Mouse (Mus musculus) hindbrain, embryonic 11.5 days (tissue): ENCODE data around the gene Gm21746. TPM values are rescaled to one million over a fixed set of nuclear protein-coding genes. Genes with fewer than 3 reads are reported as not detected.
"Not testable (repeated sequence)": the region's sequence is repeated elsewhere in the genome, so short reads cannot be mapped to it uniquely, and the experiment has no call there.

Experiments used
- ATAC-seq: fragments of 200-750 bp; cut with Nextera tagmentation; 2 replicates; pipeline ENCODE4 v1.8.0; 2017; ENCODE audit warnings: mild to moderate bottlenecking, moderate TSS enrichment, moderate library complexity; ENCODE audit not compliant: low FRiP score
- DNase-seq: peaks from one replicate; pipeline ENCODE4 v3.0.0-alpha.2; 2015; ENCODE audit warnings: low spot score
- H3K27ac ChIP-seq: fragments of 300-500 bp; sonication (generic); 2 replicates; pipeline ENCODE4 v1.5.1; 2014; ENCODE audit warnings: mild to moderate bottlenecking, low read depth, low read length
- H3K27me3 ChIP-seq: fragments of 300-500 bp; sonication (generic); 2 replicates; pipeline ENCODE4 v1.6.1; 2014; ENCODE audit warnings: mild to moderate bottlenecking, low read length, moderate library complexity, mixed read lengths; ENCODE audit not compliant: control insufficient read depth, insufficient read depth
- H3K36me3 ChIP-seq: fragments of 300-500 bp; sonication (generic); 2 replicates; pipeline ENCODE4 v1.6.1; 2014; ENCODE audit warnings: mild to moderate bottlenecking, low read length, moderate library complexity, mixed read lengths; ENCODE audit not compliant: control insufficient read depth, insufficient read depth
- H3K4me1 ChIP-seq: fragments of 300-500 bp; sonication (generic); replicated peaks from 2 replicates; pipeline ENCODE4 v1.6.1; 2014; ENCODE audit warnings: low read length, mixed read lengths; ENCODE audit not compliant: control insufficient read depth, insufficient read depth
- H3K4me2 ChIP-seq: fragments of 300-500 bp; sonication (generic); replicated peaks from 2 replicates; pipeline ENCODE4 v1.6.1; 2014; ENCODE audit warnings: mild to moderate bottlenecking, low read depth, low read length
- H3K4me3 ChIP-seq: fragments of 300-500 bp; sonication (generic); 2 replicates; pipeline ENCODE4 v1.5.1; 2014; ENCODE audit warnings: low read depth, low read length
- H3K9ac ChIP-seq: fragments of 300-500 bp; sonication (generic); 2 replicates; pipeline ENCODE4 v1.6.1; 2014; ENCODE audit warnings: low read depth, low read length
- H3K9me3 ChIP-seq: fragments of 300-500 bp; sonication (generic); 2 replicates; pipeline ENCODE4 v1.6.1; 2016; ENCODE audit warnings: low read length; ENCODE audit not compliant: control insufficient read depth
- WGBS: fragments of 180-500 bp; shearing (Covaris S2); extraction: QIAGEN DNeasy Blood & Tissue Kit; methylation state at CpG from one replicate; pipeline ENCODE4 v1.1.7; 2014; 5-methylcytosine and 5-hydroxymethylcytosine counted together
- polyA plus RNA-seq: library from polyadenylated mRNA; unstranded; fragments of >200 nt; fragmentation: Nextera tagmentation; extraction: Ambion mirVana; gene quantifications from 2 replicates; pipeline ENCODE4 v1.2.1, GENCODE M21; 2014

Gm21746 gene
- not detected in 2 replicates for polyA plus RNA-seq

DNA sequence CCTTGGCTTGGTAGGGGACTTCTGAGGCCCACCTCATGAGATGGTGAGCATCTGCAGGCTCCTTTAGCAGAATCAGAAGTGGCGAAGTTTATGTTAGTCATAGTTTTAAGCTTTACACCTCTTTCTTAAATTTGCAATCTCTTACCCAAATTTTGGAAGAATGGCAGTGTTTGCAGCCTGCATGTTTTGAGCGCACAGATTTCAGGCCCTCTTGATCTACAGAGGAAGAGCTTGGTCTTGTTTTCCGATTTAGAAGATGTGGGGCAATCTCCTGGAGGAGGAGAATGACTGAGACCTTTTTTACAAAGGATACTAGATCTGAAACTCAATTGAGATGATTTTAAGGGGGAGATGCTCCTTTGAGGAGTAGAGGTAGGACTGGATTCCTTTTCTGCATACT lies at the start of gene Gm21746:
Gene Gm21746, minus strand, starts transcription at position 101 of the 400 bp plus-strand sequence.
- DNase-seq, H3K27ac ChIP-seq, H3K9me3 ChIP-seq, H3K4me2 ChIP-seq, H3K27me3 ChIP-seq, H3K4me1 ChIP-seq, H3K9ac ChIP-seq, H3K4me3 ChIP-seq, H3K36me3 ChIP-seq, ATAC-seq: not testable (repeated sequence)
- WGBS, result 86% methylated on average over 1 of the region's 3 CpGs

- not testable (repeated sequence) for H3K4me3 ChIP-seq, H3K9me3 ChIP-seq, H3K27ac ChIP-seq, H3K4me2 ChIP-seq, DNase-seq, H3K4me1 ChIP-seq, H3K27me3 ChIP-seq, H3K9ac ChIP-seq, H3K36me3 ChIP-seq, ATAC-seq
These were observed 29.0 kb upstream of the Gm21746 start, which contains the start of gene Gm20873 for GRCm38 (mm10) chrY:6266798-6267197. Gene Gm20873, plus strand, starts transcription at chrY:6267098.

Other genes with a start within 250 kb of the Gm21746 start
- gene Gm20873, start 29.1 kb upstream of the Gm21746 start, polyA plus RNA-seq, result not detected in 2 replicates